Mouse (Mus musculus): ENCODE results near the gene Trex1. TPM values are rescaled to one million over a fixed set of nuclear protein-coding genes. Genes with fewer than 3 reads are reported as not detected.

The Trex1 gene
- 17.6 TPM for polyA plus RNA-seq (2014; fragmentation: Illumina TruSeq; extraction: RNeasy Lipid Tissue Mini Kit (QIAGEN cat#74804); ENCODE audit: low read depth, low replicate concordance)

GRCm38 (mm10) chr9:109059136-109059903, at the start of gene Trex1:
TSS of gene Trex1 (minus strand) at chr9:109059734.

GRCm38 (mm10) chr9:109095137-109095982, 35.8 kb upstream of the Trex1 start, which contains the start of gene Plxnb1:
TSS of gene Plxnb1 (plus strand) at chr9:109095389.

GRCm38 (mm10) chr9:109082124-109082800, 22.7 kb upstream of the Trex1 start, which contains the start of the genes Ccdc51 and Tma7:
TSS of gene Ccdc51 (plus strand) at chr9:109082493.
TSS of gene Tma7 (minus strand) at chr9:109082587.

GRCm38 (mm10) chr9:109073661-109074573, 14.4 kb upstream of the Trex1 start, which contains the start of gene Atrip:
TSS of gene Atrip (minus strand) at chr9:109074124.

GRCm38 (mm10) chr9:109038086-109038895, 21.2 kb downstream of the Trex1 start, which contains the start of gene Shisa5:
TSS of gene Shisa5 (plus strand) at chr9:109038565.

Other genes with a start within 250 kb of the Trex1 start
- 0.14 TPM for gene Celsr3, start 233.4 kb downstream of the Trex1 start, polyA plus RNA-seq (2014; fragmentation: Illumina TruSeq; extraction: RNeasy Lipid Tissue Mini Kit (QIAGEN cat#74804); ENCODE audit: low read depth, low replicate concordance)
- gene Slc26a6, start 206.5 kb downstream of the Trex1 start, polyA plus RNA-seq (2014; fragmentation: Illumina TruSeq; extraction: RNeasy Lipid Tissue Mini Kit (QIAGEN cat#74804); ENCODE audit: low read depth, low replicate concordance), result 7.9 TPM
- 3.0 TPM for gene Tmem89, start 145.1 kb downstream of the Trex1 start, polyA plus RNA-seq (2014; fragmentation: Illumina TruSeq; extraction: RNeasy Lipid Tissue Mini Kit (QIAGEN cat#74804); ENCODE audit: low read depth, low replicate concordance)
- 159 TPM for gene Uqcrc1, start 123.1 kb downstream of the Trex1 start, polyA plus RNA-seq (2014; fragmentation: Illumina TruSeq; extraction: RNeasy Lipid Tissue Mini Kit (QIAGEN cat#74804); ENCODE audit: low read depth, low replicate concordance)
- gene Col7a1, start 106.1 kb downstream of the Trex1 start, polyA plus RNA-seq (2014; fragmentation: Illumina TruSeq; extraction: RNeasy Lipid Tissue Mini Kit (QIAGEN cat#74804); ENCODE audit: low read depth, low replicate concordance), result 15.2 TPM
- 1.5 TPM for gene Ucn2, start 73.7 kb downstream of the Trex1 start, polyA plus RNA-seq (2014; fragmentation: Illumina TruSeq; extraction: RNeasy Lipid Tissue Mini Kit (QIAGEN cat#74804); ENCODE audit: low read depth, low replicate concordance)
- 23.7 TPM for gene Pfkfb4, start 68.0 kb downstream of the Trex1 start, polyA plus RNA-seq (2014; fragmentation: Illumina TruSeq; extraction: RNeasy Lipid Tissue Mini Kit (QIAGEN cat#74804); ENCODE audit: low read depth, low replicate concordance)
- gene Shisa5, start 21.2 kb downstream of the Trex1 start, polyA plus RNA-seq (2014; fragmentation: Illumina TruSeq; extraction: RNeasy Lipid Tissue Mini Kit (QIAGEN cat#74804); ENCODE audit: low read depth, low replicate concordance), result 103 TPM
- gene Atrip, start 14.4 kb upstream of the Trex1 start, polyA plus RNA-seq (2014; fragmentation: Illumina TruSeq; extraction: RNeasy Lipid Tissue Mini Kit (QIAGEN cat#74804); ENCODE audit: low read depth, low replicate concordance), result 10.4 TPM
- 7.0 TPM for gene Ccdc51, start 22.8 kb upstream of the Trex1 start, polyA plus RNA-seq (2014; fragmentation: Illumina TruSeq; extraction: RNeasy Lipid Tissue Mini Kit (QIAGEN cat#74804); ENCODE audit: low read depth, low replicate concordance)
- 214 TPM for gene Tma7, start 22.9 kb upstream of the Trex1 start, polyA plus RNA-seq (2014; fragmentation: Illumina TruSeq; extraction: RNeasy Lipid Tissue Mini Kit (QIAGEN cat#74804); ENCODE audit: low read depth, low replicate concordance)
- gene Plxnb1, start 35.7 kb upstream of the Trex1 start, polyA plus RNA-seq (2014; fragmentation: Illumina TruSeq; extraction: RNeasy Lipid Tissue Mini Kit (QIAGEN cat#74804); ENCODE audit: low read depth, low replicate concordance), result 10.7 TPM
- gene Fbxw21, start 102.3 kb upstream of the Trex1 start, polyA plus RNA-seq (2014; fragmentation: Illumina TruSeq; extraction: RNeasy Lipid Tissue Mini Kit (QIAGEN cat#74804); ENCODE audit: low read depth, low replicate concordance), result not detected
- not detected for gene Fbxw13, start 136.2 kb upstream of the Trex1 start, polyA plus RNA-seq (2014; fragmentation: Illumina TruSeq; extraction: RNeasy Lipid Tissue Mini Kit (QIAGEN cat#74804); ENCODE audit: low read depth, low replicate concordance)
- not detected for gene Fbxw20, start 175.0 kb upstream of the Trex1 start, polyA plus RNA-seq (2014; fragmentation: Illumina TruSeq; extraction: RNeasy Lipid Tissue Mini Kit (QIAGEN cat#74804); ENCODE audit: low read depth, low replicate concordance)
- not detected for gene Fbxw14, start 227.9 kb upstream of the Trex1 start, polyA plus RNA-seq (2014; fragmentation: Illumina TruSeq; extraction: RNeasy Lipid Tissue Mini Kit (QIAGEN cat#74804); ENCODE audit: low read depth, low replicate concordance)

All from adipose tissue, adult 10 weeks (tissue).